Comparison of ENCODE assay signal across 8 mouse cellular contexts in genomic region chr13:40916321-40917160, GRCm38 (mm10). TPM values are rescaled to one million over a fixed set of nuclear protein-coding genes. Genes with fewer than 3 reads are reported as not detected.
DNase-seq lines count a peak whose midpoint lies in the region; ATAC-seq and TF ChIP-seq lines count a peak whose summit lies in the region.

No protein-coding gene starts in this region.

- ATAC-seq in megakaryocyte-erythroid progenitor cell, adult 5-6 weeks (replicated peaks; ENCODE audit: low FRiP score, low TSS enrichment, poor library complexity, severe bottlenecking): peak; percentile 18; the same call in 1 of the 2 replicates

- H3K27ac ChIP-seq in gastrocnemius, adult 2 months: peak overlapping the region; percentile 57
- no peak overlapping the region for H3K27ac ChIP-seq in hindbrain, embryonic 10.5 days

- DNase-seq in gastrocnemius, adult 2 months: no peak
- no peak for DNase-seq in gastrocnemius, postnatal 4 days (ENCODE audit: low spot score in 2 of 2)
- peak; percentile 84 for DNase-seq in Muller cell, postnatal 12 days (ENCODE audit: inconsistent ontology term)
- DNase-seq in hindbrain, embryonic 10.5 days (ENCODE audit: low spot score): peak; percentile 26
- no peak for DNase-seq in gastrocnemius, postnatal 14 days
- no peak for DNase-seq in B cell, adult 2 months
- no peak for DNase-seq in adrenal gland, adult (ENCODE audit: inconsistent age in 2 of 2, low spot score in 1 of 2)

- intact Hi-C loops in gastrocnemius, adult 2 months (cut with DNase I): loop anchor here (2.0 kb wide), 2 partner anchors 60 to 64 kb away; no protein-coding TSS in a partner anchor
- intact Hi-C loops in gastrocnemius, postnatal 14 days (cut with DNase I; ENCODE audit: low total_unique reads): no loop called here

- no peaks in the 10 kb centered on the region for H3K36me3 ChIP-seq in hindbrain, embryonic 10.5 days

- peak overlapping the region; percentile 75 for H3K4me3 ChIP-seq in gastrocnemius, adult 2 months
- peak overlapping the region; percentile 56 for H3K4me3 ChIP-seq in hindbrain, embryonic 10.5 days

- no peak for TF ChIP-seq CTCF in gastrocnemius, adult 2 months (IDR thresholded peaks at IDR 0.05)

- WGBS in hindbrain, embryonic 10.5 days: 6% methylated on average over 21 of the region's 21 CpGs

- peaks cover 32% of the 10 kb centered on the region for H3K4me1 ChIP-seq in hindbrain, embryonic 10.5 days (replicated peaks)

- no peaks in the 10 kb centered on the region for H3K9me3 ChIP-seq in hindbrain, embryonic 10.5 days

- H3K27me3 ChIP-seq in hindbrain, embryonic 10.5 days (ENCODE audit: insufficient read depth, poor library complexity, severe bottlenecking): peaks cover 50% of the 10 kb centered on the region

RNA-seq across cellular contexts. Expression of gene Gcnt2, which starts 57.0 kb away (rescaled TPM):
- 1 to 10 TPM; 8.7 to 8.9 TPM for total RNA-seq in gastrocnemius, adult 2 months (2021)
- 1 to 10 TPM; 4.4 to 4.8 TPM for total RNA-seq in gastrocnemius, postnatal 4 days (2021)
- polyA plus RNA-seq in hindbrain, embryonic 10.5 days (2016; fragmentation: Nextera tagmentation; extraction: Ambion mirVana): 3.3 and 3.9 TPM in 2 replicates
- total RNA-seq in megakaryocyte-erythroid progenitor cell, adult 5-6 weeks (2014; fragmentation: Nextera tagmentation): 7.6 and 10.8 TPM in 2 replicates
- 6.3 and 23.7 TPM in 2 replicates for total RNA-seq in megakaryocyte-erythroid progenitor cell, adult 5-6 weeks (2017)
- 1 to 10 TPM; 3.9 to 5.8 TPM for total RNA-seq in gastrocnemius, postnatal 14 days (2021)

Comparison
In these comparisons a context has a peak if more than half of its experiments do, and no peak if none do; other contexts are left out.
1. DNase-seq: peak in Muller cell, postnatal 12 days (single experiment) and hindbrain, embryonic 10.5 days (single experiment); none in gastrocnemius, adult 2 months (single experiment), gastrocnemius, postnatal 4 days (0 of 2), gastrocnemius, postnatal 14 days (single experiment), B cell, adult 2 months (0 of 2) and adrenal gland, adult (0 of 2).